Mouse (Mus musculus) mouse trophoblast stem cell (cell line): ENCODE results near the gene Rab3a.

Source experiments
- in situ Hi-C, 2 experiments: fragments of 300-500 bp; cut with MseI, MboI; formaldehyde crosslinking; loops; 2 replicates in 1 of 2; 3 replicates in 1 of 2; pipeline ENCODE4 v1.15.1; 2025

Gene Rab3a

DNA sequence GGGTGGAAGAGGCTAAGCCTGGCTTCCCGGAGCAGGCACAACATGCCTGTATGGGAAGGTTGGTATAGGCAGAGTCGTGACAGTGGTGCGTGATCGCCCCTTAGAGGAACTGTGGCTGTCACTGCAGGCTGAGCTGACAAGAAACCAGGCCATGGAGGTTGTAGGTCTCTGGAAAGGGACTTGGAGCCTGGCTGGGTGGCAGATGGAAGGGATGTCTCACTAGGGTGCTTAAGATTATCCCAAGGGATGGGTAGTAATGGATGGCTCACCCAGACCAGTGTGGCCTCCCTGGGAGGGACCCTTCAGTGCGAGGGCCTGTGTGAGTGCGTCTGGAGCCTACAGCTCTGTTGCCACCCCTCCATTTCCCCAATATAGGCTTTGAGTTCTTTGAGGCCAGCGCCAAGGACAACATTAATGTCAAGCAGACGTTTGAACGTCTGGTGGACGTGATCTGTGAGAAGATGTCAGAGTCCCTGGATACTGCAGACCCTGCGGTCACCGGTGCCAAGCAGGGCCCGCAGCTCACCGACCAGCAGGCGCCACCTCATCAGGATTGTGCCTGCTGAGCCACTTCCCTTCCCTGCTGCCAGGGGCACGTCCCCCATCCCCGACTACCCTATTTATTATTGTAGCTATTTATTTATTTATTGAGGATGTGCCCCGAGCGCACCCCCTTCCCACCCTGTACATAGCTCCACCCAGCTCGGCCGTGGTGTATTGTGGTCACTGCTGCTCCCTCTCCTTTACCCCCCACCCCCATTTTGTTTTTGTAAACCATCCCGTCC, 3.2 kb downstream of the Rab3a start:
- in situ Hi-C loops, result loop anchor here (5.0 kb wide), 1 partner anchor 35 kb away; the partner anchor contains the start of gene Pde4c (in 2 of the 2)

DNA sequence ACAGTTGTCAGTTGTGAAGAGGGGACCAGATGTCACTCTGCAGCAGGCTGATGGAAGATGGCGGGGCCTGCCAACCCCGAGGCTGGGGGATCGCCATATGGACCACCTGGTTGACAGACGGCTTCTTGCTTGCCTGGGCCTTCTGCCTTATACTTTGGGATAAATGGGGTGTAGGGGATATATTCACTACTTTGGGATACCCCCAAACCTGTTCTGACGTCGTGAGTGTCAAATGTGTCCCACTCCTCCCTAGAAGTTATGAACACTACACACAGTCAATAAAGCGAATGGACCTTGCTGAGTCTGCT, 3.8 kb downstream of the Rab3a start:
- in situ Hi-C loops, result loop anchor here (5.0 kb wide), 1 partner anchor 36 kb away; the partner anchor contains the start of gene Pde4c (in 2 of the 2)

GRCm38 (mm10) chr8:70758616-70759561, 4.4 kb downstream of the Rab3a start:
- in situ Hi-C loops, result loop anchor here (5.0 kb wide), 1 partner anchor 37 kb away; the partner anchor contains the start of gene Pde4c (in 2 of the 2)

DNA sequence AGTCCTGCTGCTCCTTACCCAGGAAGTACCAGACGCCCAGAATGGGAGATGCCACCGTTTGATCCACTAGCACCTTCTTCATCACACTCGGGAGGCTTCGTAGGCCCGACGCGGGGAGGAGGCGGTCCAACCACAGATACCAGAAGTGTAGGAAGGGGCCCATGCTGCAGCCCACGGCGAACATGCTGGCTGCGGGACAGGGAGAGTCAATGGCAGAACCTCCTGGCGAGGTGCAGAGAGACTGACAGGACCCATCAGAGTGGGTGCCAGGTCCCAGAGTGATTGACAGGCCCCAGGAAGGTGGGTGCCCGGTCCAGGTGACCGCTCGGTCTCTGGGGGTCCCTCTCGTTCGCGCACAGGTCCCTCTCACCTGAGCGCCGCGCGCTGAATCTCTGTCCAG, 5.9 kb downstream of the Rab3a start:
- in situ Hi-C loops, result no loop called here

DNA sequence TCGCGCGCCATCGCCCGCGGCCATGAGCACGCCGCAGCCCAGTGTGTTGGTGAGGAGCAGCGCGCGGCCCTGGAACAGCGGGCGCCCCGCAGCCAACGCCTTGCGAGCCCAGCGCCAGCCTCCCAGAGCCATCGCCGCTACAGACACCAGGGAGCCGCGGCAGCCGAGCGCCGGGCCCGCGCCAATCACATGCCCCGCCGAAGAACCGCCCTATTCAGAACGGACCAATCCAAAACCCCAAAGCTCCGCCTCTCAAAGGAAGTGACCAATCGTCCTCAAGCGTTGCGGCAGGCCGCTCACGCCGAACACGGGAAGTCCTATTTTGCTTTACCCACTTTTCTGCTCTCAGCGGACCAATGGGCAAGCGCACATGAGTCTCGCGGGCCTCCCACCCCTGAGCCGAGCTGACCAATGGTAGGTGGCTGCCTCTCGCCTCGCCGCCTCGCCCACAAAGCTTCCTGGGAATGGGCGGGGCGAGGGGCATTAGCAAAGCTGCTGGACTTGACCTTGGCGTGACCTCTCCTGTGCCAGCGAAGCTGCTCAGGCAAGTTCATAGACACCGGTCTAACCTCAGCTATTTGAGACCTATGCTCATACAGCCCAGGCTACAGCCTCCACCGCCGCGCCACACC, 6.4 kb downstream of the Rab3a start, which contains the start of gene Mpv17l2:
Mpv17l2 (minus strand) TSS at position 172 of the 632 bp plus-strand sequence.
- in situ Hi-C loops, result no loop called here

GRCm38 (mm10) chr8:70762118-70762517, 7.6 kb downstream of the Rab3a start:
- in situ Hi-C loops, result no loop called here

DNA sequence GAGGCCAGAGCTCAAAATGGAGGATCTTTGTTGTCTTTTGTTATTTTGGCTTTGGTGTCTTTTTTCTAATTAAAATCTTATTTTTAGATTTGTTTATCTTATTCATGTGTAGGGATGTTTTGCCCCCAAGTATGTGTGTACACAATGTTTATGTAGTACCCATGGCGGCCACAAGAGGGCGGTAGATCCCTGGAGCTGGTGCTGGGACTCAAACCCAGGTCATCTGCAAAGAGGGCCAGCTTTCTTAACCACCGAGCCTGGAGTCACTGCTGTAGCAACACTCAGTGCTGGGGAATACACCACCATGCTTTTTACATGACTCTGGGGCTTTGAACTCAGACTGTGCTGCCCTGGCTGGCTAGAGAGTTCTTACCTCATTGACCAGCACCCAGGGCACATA, 8.9 kb downstream of the Rab3a start:
- in situ Hi-C loops, result no loop called here

DNA sequence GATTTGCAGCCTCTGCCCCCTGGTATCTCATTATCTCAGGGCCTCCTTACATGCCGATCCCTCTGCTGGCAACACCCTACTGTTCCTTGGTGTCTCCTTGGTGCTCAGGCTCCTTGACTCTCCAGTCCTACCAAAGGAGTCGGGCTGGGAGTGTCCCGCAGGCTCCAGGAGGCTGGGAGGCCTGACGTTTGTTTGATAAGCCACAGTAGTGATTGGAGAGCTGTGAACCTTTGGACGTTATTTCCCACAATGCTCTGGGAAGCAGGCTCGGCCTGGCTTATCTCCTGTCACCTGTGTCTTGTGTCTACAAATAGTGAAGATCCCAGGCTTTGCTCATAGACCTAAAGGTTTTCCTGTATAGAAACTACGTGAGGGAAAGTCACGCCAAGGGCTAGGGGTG, 9.5 kb downstream of the Rab3a start:
- in situ Hi-C loops, result no loop called here

- in situ Hi-C loops, result no loop called here
These were observed 10.2 kb downstream of the Rab3a start for GRCm38 (mm10) chr8:70764676-70765075.

GRCm38 (mm10) chr8:70765329-70765728, 10.8 kb downstream of the Rab3a start:
- in situ Hi-C loops, result no loop called here

DNA sequence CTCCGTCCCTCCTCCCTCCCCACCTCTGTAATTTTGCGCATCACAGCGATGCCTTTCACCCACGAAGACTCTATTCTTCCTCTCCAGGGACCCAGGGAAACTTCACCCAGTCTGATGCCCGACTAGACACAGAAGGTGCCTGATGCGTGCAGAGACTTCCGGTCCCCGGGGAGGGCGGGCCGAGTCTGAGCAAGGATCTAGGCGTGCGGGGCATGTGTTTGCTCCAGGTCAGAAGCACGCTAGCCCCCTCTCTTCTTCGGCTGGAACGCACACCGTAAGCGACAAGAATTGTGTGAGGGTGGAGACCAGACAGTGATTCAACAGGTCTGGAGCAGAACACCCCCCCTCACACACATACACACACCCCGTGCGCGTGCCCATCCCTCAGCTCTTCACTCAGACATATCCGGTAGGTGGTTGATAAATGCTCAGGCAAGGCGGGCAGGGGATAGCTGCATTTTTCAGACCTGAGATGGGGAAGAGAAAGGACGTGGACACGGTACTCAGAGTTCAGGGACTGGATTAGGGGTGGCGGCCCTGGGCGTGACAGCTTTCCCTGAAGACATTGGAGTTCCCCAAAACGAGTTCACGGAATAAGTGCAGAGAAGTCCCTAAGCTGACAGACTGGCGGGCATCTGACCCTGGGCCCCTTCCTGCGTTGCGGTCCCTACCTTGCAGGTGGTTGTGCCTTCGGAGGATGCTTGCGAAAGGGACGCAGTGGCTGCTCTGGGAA, 11.5 kb downstream of the Rab3a start:
- in situ Hi-C loops, result no loop called here

DNA sequence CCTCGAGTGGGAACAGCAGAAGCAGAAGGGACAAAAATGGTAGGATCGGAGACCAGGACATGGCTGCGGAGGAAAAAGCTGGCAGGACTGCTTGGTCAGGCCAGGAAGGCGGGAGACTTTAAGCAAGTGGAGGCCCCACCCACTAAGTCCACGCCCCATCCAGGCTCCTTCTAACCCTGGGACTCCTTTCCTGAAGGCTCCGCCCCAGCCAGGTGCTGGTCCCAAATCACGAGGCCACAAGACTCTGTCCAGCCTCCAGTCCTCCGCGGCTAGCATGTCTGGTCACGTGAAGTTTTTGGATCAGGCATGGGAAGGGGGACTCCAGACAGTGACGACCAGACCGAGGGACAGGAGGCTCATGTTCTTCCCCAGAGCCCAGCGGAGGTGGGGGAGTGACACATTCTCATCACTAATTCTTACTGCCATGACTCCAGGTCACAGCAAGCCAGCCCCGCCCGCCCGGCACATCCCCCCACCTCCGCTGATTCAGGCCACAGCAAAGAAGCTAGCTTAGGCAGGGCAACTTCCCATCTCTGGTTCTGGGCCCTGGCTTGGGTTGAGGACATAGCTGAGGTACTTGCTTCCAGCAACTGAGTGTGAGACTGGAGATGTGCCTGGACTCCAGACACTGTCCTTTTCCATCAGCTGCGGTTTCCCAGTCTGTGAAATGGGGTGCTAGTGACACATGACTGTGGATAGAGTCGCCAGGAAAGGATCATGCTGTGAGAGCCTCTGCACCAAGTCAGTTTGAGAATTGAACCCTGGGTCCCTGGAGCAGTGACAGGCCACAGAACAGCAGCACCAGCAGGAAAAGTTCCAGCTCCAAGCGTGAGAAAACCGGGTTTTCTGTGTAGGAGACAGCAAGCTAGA, 12.3 kb downstream of the Rab3a start:
- in situ Hi-C loops, result no loop called here

DNA sequence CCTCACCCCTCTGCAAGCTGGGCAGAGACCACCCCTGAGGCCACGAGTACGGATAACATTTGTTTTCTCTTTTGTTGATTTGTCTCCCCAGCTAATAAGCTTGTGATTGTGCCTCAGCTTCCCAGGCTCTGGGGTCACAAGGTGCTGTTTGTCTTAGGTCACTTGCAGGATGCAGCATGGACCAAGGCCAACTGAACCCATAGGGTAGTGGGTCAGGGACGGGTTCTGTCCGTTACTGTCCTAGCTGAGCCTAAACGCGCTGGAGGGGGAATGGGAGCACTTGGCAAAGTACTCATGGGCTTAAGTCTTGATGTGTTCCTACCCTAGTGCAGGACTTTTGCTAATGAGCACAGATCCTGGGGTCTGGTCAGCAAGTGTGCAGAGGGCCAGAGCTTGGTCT, 13.0 kb downstream of the Rab3a start:
- in situ Hi-C loops, result no loop called here

- in situ Hi-C loops, result no loop called here
These were observed 13.8 kb downstream of the Rab3a start for GRCm38 (mm10) chr8:70768231-70768776.

DNA sequence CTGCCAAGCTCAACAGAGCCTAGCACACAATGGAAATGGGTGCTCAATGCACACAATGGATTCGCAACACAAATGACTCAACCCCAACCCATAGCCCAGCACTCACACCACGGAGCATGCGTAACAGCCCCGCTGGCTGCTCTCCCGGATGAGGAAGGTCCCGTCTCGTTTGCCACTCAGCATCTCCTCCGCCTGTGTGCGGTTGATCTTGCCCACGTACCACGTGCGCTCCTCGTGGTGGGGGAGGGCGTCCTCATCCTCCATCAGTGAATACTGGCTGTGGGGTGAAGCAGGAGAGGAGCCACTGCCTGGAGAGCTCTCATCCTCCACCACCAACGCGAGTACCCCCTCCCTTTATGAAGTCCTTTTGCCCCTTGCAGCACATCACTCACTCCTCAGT, 14.5 kb downstream of the Rab3a start:
- in situ Hi-C loops, result no loop called here

DNA sequence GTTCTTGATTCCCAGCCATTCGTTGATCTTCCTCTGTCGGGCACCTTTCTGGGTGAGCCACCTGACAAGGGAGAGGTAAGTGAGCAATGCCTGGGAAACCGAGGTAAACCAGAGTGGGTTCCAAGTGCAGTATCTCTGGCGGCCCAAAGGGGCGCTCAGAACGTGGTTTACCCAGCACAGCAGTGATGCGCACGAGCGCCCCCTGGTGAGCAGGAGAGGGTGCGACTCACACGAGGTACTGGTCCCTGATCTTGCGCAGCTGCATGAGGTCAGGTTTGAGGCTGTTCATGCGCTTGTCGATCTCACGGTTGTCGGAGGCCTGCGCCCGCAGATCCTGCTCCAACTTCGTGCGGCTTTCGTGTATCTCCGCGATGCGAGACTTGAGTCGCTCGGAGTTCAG, 14.9 kb downstream of the Rab3a start:
- in situ Hi-C loops, result no loop called here

- in situ Hi-C loops, result no loop called here
These were observed 15.4 kb downstream of the Rab3a start for GRCm38 (mm10) chr8:70769858-70770257.

DNA sequence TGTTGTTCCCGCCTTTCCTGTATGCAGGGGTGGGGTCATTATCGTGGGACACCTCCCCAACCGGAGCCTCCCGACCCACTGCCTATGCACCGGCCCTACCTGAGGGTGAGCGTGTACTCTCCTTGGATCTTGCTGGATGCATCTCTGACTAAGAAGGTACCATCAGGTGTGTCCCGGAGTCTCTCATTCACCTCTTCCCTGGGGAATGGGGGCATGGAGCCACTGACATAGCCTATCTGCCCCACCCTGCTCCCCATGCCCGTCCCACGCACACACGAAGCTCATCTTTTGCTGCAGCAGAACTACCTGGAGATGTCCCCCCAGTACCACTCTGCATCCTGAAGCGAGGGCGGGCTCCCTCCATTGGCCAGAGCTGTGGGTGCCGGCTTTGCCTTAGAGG, 16.3 kb downstream of the Rab3a start:
- in situ Hi-C loops, result no loop called here

DNA sequence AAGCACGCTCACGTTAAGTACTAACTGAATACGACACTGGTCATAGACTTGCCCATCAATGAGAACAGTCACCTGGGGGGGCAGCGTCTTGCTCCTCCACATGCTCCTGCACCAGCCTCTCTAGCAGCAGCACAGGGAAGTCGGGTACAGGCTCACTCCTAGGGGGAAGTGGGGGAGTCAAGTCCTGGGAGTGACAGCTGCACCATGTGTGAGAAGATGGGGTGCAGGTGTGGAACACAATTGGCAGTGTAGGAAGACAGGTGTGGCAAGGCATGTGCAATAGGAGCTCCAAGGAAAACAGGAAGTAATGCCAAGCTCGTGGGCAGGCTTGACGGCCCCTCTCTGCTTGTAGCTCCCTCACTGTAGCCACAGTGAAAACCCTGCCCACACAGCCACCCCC, 16.7 kb downstream of the Rab3a start:
- in situ Hi-C loops, result no loop called here

- in situ Hi-C loops, result no loop called here
These were observed 17.6 kb downstream of the Rab3a start for GRCm38 (mm10) chr8:70772075-70772474.
